Mouse (Mus musculus): Measurements from ENCODE around the gene Hsf5. TPM values are rescaled to one million over a fixed set of nuclear protein-coding genes. Genes with fewer than 3 reads are reported as not detected.

Hsf5 gene
- polyA plus RNA-seq (2014; fragmentation: Nextera tagmentation; extraction: Ambion mirVana): 0.27 and 0.34 TPM in 2 replicates

DNA sequence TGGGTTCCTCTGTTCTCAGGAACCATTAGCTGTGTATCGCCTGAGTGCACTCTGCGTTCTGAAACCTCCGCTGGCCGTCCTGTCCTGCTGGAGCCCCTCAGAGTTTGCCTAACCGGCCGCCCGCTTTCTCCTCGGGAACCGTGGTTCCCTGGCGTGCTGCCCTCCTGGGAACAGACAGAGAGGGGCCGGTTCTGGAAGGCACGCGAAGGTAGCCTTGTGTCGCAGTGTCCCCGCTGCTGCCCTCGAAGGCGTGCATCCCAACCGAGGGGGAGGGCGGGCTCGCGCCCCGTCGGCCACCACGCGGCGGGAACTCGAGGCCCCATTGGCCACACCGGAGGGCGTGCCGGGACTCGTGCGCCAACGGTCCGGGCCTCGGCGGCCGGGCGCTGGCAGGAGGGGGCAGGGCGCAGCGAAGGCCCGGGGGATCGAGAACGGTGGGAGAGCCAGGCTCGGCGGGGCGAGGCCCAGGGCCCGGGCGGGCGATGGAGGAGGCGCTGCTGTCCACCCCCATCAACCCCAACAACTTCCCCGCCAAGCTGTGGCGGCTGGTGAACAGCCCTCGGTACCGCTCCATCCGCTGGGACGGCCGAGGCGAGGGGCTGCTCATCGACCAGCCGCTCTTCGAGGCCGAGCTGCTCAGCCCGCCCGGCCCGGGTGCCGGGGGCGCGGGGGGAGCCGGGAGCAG lies at the start of gene Hsf5:
TSS of gene Hsf5 (plus strand) at position 375 of the 685 bp plus-strand sequence.
- Histone ChIP-seq H3K27ac (replicated peaks; ENCODE audit: low read depth, low read length) (no peak within 1 kb of the TSS), H3K36me3 (ENCODE audit: control insufficient read depth, insufficient read depth, low read length) (peaks cover 40% of the 10 kb centered on the region), H3K9me3 (ENCODE audit: control insufficient read depth, low read length) (no peaks in the 10 kb centered on the region), H3K27me3 (ENCODE audit: control insufficient read depth, insufficient read depth, low read length) (no peaks in the 10 kb centered on the region), H3K9ac (ENCODE audit: low read length) (no peak within 1 kb of the TSS), H3K4me2 (ENCODE audit: low read depth, severe bottlenecking) (no peak within 1 kb of the TSS), H3K4me3 (ENCODE audit: low read depth, low read length) (no peak within 1 kb of the TSS), H3K4me1 (ENCODE audit: control insufficient read depth, insufficient read depth, low read length) (no peaks in the 10 kb centered on the region)
- DNase-seq (ENCODE audit: low spot score) (no peak), ATAC-seq (ENCODE audit: insufficient number of reproducible peaks, low FRiP score, low TSS enrichment, low read depth) (no peak)
- WGBS: 86% methylated on average over 67 of the region's 69 CpGs

DNA sequence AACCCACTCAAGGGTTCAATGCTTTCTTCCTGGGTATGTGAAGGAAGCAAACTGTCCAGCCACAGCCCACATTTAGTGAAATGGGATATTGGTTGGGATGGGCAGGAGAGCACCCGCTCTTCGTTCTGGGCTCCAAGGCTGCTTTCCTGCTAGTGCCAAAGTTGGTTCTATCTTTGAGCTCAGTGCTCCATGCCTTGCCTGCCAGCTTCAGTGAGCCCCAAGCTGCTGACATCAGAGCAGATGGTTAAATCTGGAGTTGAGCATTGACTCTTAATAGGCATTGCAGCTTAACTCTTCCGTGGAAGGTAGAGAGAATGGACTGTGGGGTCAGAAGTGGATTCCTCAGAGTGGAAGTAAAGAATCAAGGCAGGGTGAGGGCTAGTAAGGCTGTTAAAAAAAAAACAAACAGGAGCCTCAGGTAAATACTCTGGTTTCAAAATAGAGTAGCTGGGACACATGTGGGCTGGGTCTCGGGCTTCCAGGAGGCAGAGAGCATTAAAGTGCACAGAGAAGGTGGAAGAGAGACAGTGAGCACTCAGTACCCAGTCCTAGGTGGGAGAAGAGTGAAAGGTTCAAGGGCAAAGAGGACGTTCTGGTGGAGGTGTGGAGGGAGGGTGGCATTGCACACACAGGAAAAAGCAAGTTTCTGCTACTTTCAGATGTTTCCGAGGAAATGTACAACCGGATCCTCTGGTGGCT lies 48.6 kb upstream of the Hsf5 start, which contains the start of gene Sept4:
TSS of gene Sept4 (plus strand) at position 649 of the 699 bp plus-strand sequence.
- no peak within 1 kb of the TSS for H3K4me3 ChIP-seq (ENCODE audit: low read depth, low read length)
- no peaks in the 10 kb centered on the region for H3K27me3 ChIP-seq (ENCODE audit: control insufficient read depth, insufficient read depth, low read length)
- no peak within 1 kb of the TSS for H3K9ac ChIP-seq (ENCODE audit: low read length)
- ATAC-seq (ENCODE audit: insufficient number of reproducible peaks, low FRiP score, low TSS enrichment, low read depth) (no peak), DNase-seq (ENCODE audit: low spot score) (no peak)
- 75% methylated on average over 7 of the region's 7 CpGs for WGBS
- H3K4me2 ChIP-seq (ENCODE audit: low read depth, severe bottlenecking): no peak within 1 kb of the TSS
- no peaks in the 10 kb centered on the region for H3K9me3 ChIP-seq (ENCODE audit: control insufficient read depth, low read length)
- H3K4me1 ChIP-seq (ENCODE audit: control insufficient read depth, insufficient read depth, low read length): no peaks in the 10 kb centered on the region
- no peaks in the 10 kb centered on the region for H3K36me3 ChIP-seq (ENCODE audit: control insufficient read depth, insufficient read depth, low read length)
- no peak within 1 kb of the TSS for H3K27ac ChIP-seq (replicated peaks; ENCODE audit: low read depth, low read length)

DNA sequence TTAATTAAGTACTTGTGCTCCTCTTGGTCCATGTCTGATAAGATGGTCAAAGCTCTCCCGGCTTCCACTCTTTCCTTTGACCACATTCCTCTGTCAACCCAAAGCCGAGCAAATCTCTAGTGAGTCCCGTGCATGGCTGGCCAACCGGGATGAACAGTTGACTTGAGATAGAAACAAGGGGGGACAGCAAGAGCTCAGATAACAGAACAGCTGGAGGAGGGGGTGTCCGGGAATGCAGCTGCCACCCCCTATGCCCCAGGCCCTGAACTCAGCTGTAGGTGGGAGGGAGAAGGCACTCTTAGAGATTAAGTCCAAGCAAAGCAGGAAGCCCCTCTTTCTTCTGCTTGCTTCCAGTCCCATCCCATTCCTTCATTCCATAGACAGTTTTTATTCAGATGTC lies 46.2 kb upstream of the Hsf5 start:
- no peak overlapping the region for H3K27ac ChIP-seq (replicated peaks; ENCODE audit: low read depth, low read length)
- no peak overlapping the region for H3K9ac ChIP-seq (ENCODE audit: low read length)
- WGBS: 80% methylated on average over 5 of the region's 5 CpGs
- H3K4me3 ChIP-seq (ENCODE audit: low read depth, low read length): no peak overlapping the region
- no peaks in the 10 kb centered on the region for H3K27me3 ChIP-seq (ENCODE audit: control insufficient read depth, insufficient read depth, low read length)
- no peaks in the 10 kb centered on the region for H3K36me3 ChIP-seq (ENCODE audit: control insufficient read depth, insufficient read depth, low read length)
- ATAC-seq (ENCODE audit: insufficient number of reproducible peaks, low FRiP score, low TSS enrichment, low read depth): no peak
- H3K9me3 ChIP-seq (ENCODE audit: control insufficient read depth, low read length): no peaks in the 10 kb centered on the region
- no peaks in the 10 kb centered on the region for H3K4me1 ChIP-seq (ENCODE audit: control insufficient read depth, insufficient read depth, low read length)
- no peak for DNase-seq (ENCODE audit: low spot score)
- H3K4me2 ChIP-seq (ENCODE audit: low read depth, severe bottlenecking): no peak overlapping the region

DNA sequence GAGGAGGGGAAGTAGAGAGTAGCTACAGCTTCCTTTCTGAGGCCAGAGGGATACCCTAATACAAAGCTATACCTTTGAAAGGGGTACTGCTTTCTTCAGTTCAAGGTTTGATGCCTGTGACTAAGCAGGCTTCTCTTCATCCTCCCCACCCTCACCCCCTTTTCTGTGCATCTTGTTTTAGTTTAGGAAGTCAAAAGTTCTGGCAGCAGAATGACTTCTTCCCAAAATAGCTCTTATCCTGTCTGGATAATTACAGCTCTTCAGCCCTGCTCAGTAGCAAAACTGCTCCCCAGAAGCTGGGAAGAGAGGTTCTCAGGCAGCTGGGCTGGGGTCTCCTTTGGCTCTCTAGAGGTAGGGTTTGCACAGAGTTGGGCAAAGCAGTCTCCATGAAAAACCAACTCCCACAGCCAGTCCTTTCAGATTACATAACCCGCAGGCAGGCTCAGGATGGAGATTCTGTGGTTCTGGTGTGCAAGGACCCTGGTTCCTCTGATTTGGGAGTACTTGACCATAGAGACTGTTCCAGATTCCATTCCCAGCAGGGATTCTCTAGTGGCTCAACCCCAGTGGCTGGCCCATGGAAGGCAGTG lies 45.5 kb upstream of the Hsf5 start:
- Histone ChIP-seq H3K27me3 (ENCODE audit: control insufficient read depth, insufficient read depth, low read length) (no peaks in the 10 kb centered on the region), H3K9ac (ENCODE audit: low read length) (no peak overlapping the region), H3K4me2 (ENCODE audit: low read depth, severe bottlenecking) (no peak overlapping the region), H3K4me3 (ENCODE audit: low read depth, low read length) (no peak overlapping the region), H3K9me3 (ENCODE audit: control insufficient read depth, low read length) (no peaks in the 10 kb centered on the region), H3K4me1 (ENCODE audit: control insufficient read depth, insufficient read depth, low read length) (no peaks in the 10 kb centered on the region), H3K27ac (replicated peaks; ENCODE audit: low read depth, low read length) (no peak overlapping the region), H3K36me3 (ENCODE audit: control insufficient read depth, insufficient read depth, low read length) (no peaks in the 10 kb centered on the region)
- DNase-seq (ENCODE audit: low spot score) (no peak), ATAC-seq (ENCODE audit: insufficient number of reproducible peaks, low FRiP score, low TSS enrichment, low read depth) (no peak)
- WGBS: 100% methylated on average over 1 of the region's 1 CpGs

DNA sequence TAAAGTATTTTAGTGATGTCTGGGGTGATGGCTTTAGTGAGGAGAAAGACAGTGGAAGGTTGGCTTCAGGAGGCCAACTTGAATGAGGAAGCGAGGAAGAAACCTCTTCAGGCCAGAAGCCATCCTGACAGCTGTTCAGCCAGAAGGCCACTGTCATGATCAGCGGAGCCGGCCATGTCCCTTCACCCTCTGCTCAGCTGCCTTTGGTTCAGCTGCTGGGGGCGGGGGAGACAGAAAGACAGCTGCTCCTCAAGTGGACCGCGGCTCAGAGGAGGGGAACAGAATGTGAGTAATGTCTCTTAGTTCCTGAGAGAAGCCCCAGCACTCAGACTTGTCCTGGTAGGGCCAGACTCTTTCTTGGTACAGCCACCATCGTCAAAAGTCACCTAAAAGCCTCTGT lies 43.2 kb upstream of the Hsf5 start:
- WGBS: 86% methylated on average over 7 of the region's 7 CpGs
- peaks cover 12% of the 10 kb centered on the region; the same call in 1 of the 2 replicates for H3K4me1 ChIP-seq (ENCODE audit: control insufficient read depth, insufficient read depth, low read length)
- no peak overlapping the region for H3K4me2 ChIP-seq (ENCODE audit: low read depth, severe bottlenecking)
- no peaks in the 10 kb centered on the region for H3K36me3 ChIP-seq (ENCODE audit: control insufficient read depth, insufficient read depth, low read length)
- DNase-seq (ENCODE audit: low spot score) (no peak), ATAC-seq (ENCODE audit: insufficient number of reproducible peaks, low FRiP score, low TSS enrichment, low read depth) (no peak)
- no peaks in the 10 kb centered on the region for H3K27me3 ChIP-seq (ENCODE audit: control insufficient read depth, insufficient read depth, low read length)
- no peak overlapping the region for H3K9ac ChIP-seq (ENCODE audit: low read length)
- H3K9me3 ChIP-seq (ENCODE audit: control insufficient read depth, low read length): no peaks in the 10 kb centered on the region
- no peak overlapping the region for H3K27ac ChIP-seq (replicated peaks; ENCODE audit: low read depth, low read length)
- no peak overlapping the region for H3K4me3 ChIP-seq (ENCODE audit: low read depth, low read length)

DNA sequence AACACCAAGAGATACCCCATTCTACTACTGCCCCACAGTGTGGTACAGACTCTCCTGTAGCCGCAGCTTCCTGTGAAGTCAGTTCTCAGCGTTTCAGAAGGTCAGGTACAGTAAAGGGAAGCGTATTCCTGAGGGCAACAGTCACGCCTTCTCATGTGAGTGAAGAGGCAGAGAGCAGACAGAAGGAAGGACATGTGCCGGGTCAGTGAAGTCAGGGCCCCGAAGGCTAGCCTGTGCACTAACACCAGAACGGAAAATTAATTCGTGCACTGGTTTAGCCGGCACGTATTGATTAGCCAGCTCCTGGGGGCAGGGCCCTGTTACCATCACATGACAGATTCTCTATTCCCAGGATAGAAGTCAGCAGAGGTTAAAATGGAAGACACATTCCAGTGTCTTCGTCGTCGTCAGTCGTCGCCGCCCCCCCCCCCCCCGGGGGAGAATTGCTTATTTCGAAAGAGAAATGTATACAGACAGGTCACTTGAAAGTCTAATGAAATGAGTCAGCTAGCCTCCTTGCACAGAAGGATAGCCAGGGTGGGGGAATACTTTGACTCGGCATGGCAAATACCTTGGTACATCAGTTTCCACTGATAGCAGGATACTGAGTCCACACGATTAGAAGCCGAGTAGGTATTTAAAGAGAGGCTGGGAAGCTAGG lies 42.3 kb upstream of the Hsf5 start:
- whole genome bisulfite sequencing: 76% methylated on average over 21 of the region's 21 CpGs
- Histone ChIP-seq H3K4me1 (ENCODE audit: control insufficient read depth, insufficient read depth, low read length) (peaks cover 12% of the 10 kb centered on the region; the same call in 1 of the 2 replicates), H3K4me2 (ENCODE audit: low read depth, severe bottlenecking) (no peak overlapping the region), H3K9me3 (ENCODE audit: control insufficient read depth, low read length) (no peaks in the 10 kb centered on the region), H3K4me3 (ENCODE audit: low read depth, low read length) (no peak overlapping the region), H3K36me3 (ENCODE audit: control insufficient read depth, insufficient read depth, low read length) (no peaks in the 10 kb centered on the region), H3K27me3 (ENCODE audit: control insufficient read depth, insufficient read depth, low read length) (no peaks in the 10 kb centered on the region), H3K9ac (ENCODE audit: low read length) (no peak overlapping the region), H3K27ac (replicated peaks; ENCODE audit: low read depth, low read length) (no peak overlapping the region)
- ATAC-seq (ENCODE audit: insufficient number of reproducible peaks, low FRiP score, low TSS enrichment, low read depth): no peak
- DNase-seq (ENCODE audit: low spot score): no peak

DNA sequence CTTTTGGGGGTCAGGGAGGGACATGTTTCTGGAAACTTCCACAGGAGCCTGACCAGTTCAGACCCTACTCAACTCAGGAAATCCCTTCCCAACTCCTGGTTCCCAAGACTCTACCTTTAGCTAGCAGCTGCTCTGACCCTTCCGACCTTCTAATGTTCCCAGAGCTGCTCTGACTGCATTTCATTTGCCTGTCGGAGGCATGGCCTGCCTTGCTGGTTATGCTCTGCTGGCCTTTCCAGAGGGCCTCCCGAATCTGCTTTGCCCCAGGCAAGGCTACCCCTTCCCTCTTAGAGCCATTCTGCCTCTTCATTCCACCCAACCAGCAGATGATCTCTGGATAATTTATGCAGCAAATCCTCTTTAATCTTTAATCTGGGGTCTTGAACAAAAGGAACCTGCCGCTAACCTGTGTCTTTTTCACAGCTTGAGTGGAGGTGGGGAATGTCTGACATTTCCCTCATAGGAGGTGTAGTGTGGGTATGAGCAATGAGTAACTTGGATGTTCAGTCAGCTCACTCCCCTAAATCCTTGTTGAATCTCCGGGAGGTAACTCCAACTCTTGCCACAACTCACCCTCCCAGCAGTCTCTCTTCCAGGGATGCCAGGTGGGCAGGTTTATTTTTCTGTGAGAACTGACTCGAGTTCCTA lies 39.2 kb upstream of the Hsf5 start:
- no peaks in the 10 kb centered on the region for H3K36me3 ChIP-seq (ENCODE audit: control insufficient read depth, insufficient read depth, low read length)
- H3K4me2 ChIP-seq (ENCODE audit: low read depth, severe bottlenecking): peak overlapping the region; percentile 97
- H3K9me3 ChIP-seq (ENCODE audit: control insufficient read depth, low read length): no peaks in the 10 kb centered on the region
- WGBS: 18% methylated on average over 6 of the region's 6 CpGs
- ATAC-seq (ENCODE audit: insufficient number of reproducible peaks, low FRiP score, low TSS enrichment, low read depth) (no peak), DNase-seq (ENCODE audit: low spot score) (no peak)
- H3K4me1 ChIP-seq (ENCODE audit: control insufficient read depth, insufficient read depth, low read length): peaks cover 12% of the 10 kb centered on the region; the same call in 1 of the 2 replicates
- peak overlapping the region; percentile 57 for H3K4me3 ChIP-seq (ENCODE audit: low read depth, low read length)
- H3K9ac ChIP-seq (ENCODE audit: low read length): no peak overlapping the region
- no peak overlapping the region for H3K27ac ChIP-seq (replicated peaks; ENCODE audit: low read depth, low read length)
- H3K27me3 ChIP-seq (ENCODE audit: control insufficient read depth, insufficient read depth, low read length): no peaks in the 10 kb centered on the region

All from limb, embryonic 11.5 days (tissue).